Mouse (Mus musculus) ZHBTc4 (cell line): ENCODE measurements at regions not wholly inside any gene's neighbourhood (a gene's known extent, or its start where the extent isn't known, plus 50 kb on each side); places are given as distances from the start of the nearest gene placed in this dataset.
A peak's percentile ranks its signal among the peaks of the same experiment; 100 is the strongest.

ENCODE experiments used
- DNase-seq: peaks from one replicate; pipeline ENCODE4 v3.0.0-alpha.2; 2011; ENCODE audit warnings: low read depth, low spot score

GRCm38 (mm10) chr17:7680658-7681057, 146.4 kb downstream of the Fndc1 start:
- no peak for DNase-seq

- no peak for DNase-seq
These were observed 147.3 kb downstream of the Fndc1 start for GRCm38 (mm10) chr17:7679786-7680185.

GRCm38 (mm10) chr17:7678898-7679297, 148.2 kb downstream of the Fndc1 start:
- DNase-seq = no peak

- DNase-seq = no peak
These were observed 149.3 kb downstream of the Fndc1 start for GRCm38 (mm10) chr17:7677796-7678195.

- DNase-seq = no peak
These were observed 149.8 kb downstream of the Fndc1 start for GRCm38 (mm10) chr17:7677301-7677700.

- no peak for DNase-seq
These were observed 150.3 kb downstream of the Fndc1 start for GRCm38 (mm10) chr17:7676776-7677175.

- no peak for DNase-seq
These were observed 152.6 kb downstream of the Fndc1 start for GRCm38 (mm10) chr17:7674511-7674910.

GRCm38 (mm10) chr17:7667826-7668225, 159.3 kb downstream of the Fndc1 start:
- DNase-seq = no peak

GRCm38 (mm10) chr17:7666781-7667398, 160.2 kb downstream of the Fndc1 start:
- no peak for DNase-seq

- DNase-seq = no peak
These were observed 160.9 kb downstream of the Fndc1 start for GRCm38 (mm10) chr17:7666207-7666606.

- DNase-seq = peak; percentile 18
These were observed 161.4 kb downstream of the Fndc1 start for GRCm38 (mm10) chr17:7665686-7666085.

- no peak for DNase-seq
These were observed 162.9 kb downstream of the Fndc1 start for GRCm38 (mm10) chr17:7663896-7664880.

GRCm38 (mm10) chr17:7656503-7656902, 170.6 kb downstream of the Fndc1 start:
- DNase-seq = peak; percentile 61

- DNase-seq = no peak
These were observed 171.1 kb downstream of the Fndc1 start for GRCm38 (mm10) chr17:7655966-7656365.

- no peak for DNase-seq
These were observed 173.0 kb downstream of the Fndc1 start for GRCm38 (mm10) chr17:7654064-7654564.

GRCm38 (mm10) chr17:7652037-7652436, 175.1 kb downstream of the Fndc1 start:
- no peak for DNase-seq

- no peak for DNase-seq
These were observed 176.7 kb downstream of the Fndc1 start for GRCm38 (mm10) chr17:7650417-7650816.

GRCm38 (mm10) chr17:7644857-7645481, 182.1 kb downstream of the Fndc1 start:
- no peak for DNase-seq

- no peak for DNase-seq
These were observed 183.5 kb downstream of the Fndc1 start for GRCm38 (mm10) chr17:7643640-7644039.

GRCm38 (mm10) chr17:7642442-7642887, 184.6 kb downstream of the Fndc1 start:
- DNase-seq = no peak

- DNase-seq = no peak
These were observed 192.8 kb downstream of the Fndc1 start for GRCm38 (mm10) chr17:7634291-7634664.
